Mouse (Mus musculus): Measurements from ENCODE around the gene Mcrip2.

The Mcrip2 gene

GRCm38 (mm10) chr17:25868601-25869191 is at the start of gene Mcrip2:
Mcrip2 (minus strand) TSS chr17:25868764.
- no peak for DNase-seq (ENCODE audit: low read depth)

- DNase-seq (ENCODE audit: low read depth), result no peak
Observed at GRCm38 (mm10) chr17:25918037-25918750, 49.6 kb upstream of the Mcrip2 start.

- no peak for DNase-seq (ENCODE audit: low read depth)
Observed at GRCm38 (mm10) chr17:25916931-25917647, 48.5 kb upstream of the Mcrip2 start.

GRCm38 (mm10) chr17:25914295-25914694 is 45.7 kb upstream of the Mcrip2 start:
- no peak for DNase-seq (ENCODE audit: low read depth)

GRCm38 (mm10) chr17:25913877-25914275 is 45.3 kb upstream of the Mcrip2 start:
- no peak for DNase-seq (ENCODE audit: low read depth)

- no peak for DNase-seq (ENCODE audit: low read depth)
Observed at GRCm38 (mm10) chr17:25913186-25913876, 44.8 kb upstream of the Mcrip2 start.

- no peak for DNase-seq (ENCODE audit: low read depth)
Observed at GRCm38 (mm10) chr17:25911816-25912215, 43.3 kb upstream of the Mcrip2 start.

- no peak for DNase-seq (ENCODE audit: low read depth)
Observed at GRCm38 (mm10) chr17:25907640-25908039, 39.1 kb upstream of the Mcrip2 start.

- DNase-seq (ENCODE audit: low read depth), result no peak
Observed at GRCm38 (mm10) chr17:25903061-25903460, 34.5 kb upstream of the Mcrip2 start.

GRCm38 (mm10) chr17:25900193-25900592 is 31.6 kb upstream of the Mcrip2 start:
- no peak for DNase-seq (ENCODE audit: low read depth)

GRCm38 (mm10) chr17:25895891-25896290 is 27.3 kb upstream of the Mcrip2 start:
- no peak for DNase-seq (ENCODE audit: low read depth)

- no peak for DNase-seq (ENCODE audit: low read depth)
Observed at GRCm38 (mm10) chr17:25895415-25895814, 26.9 kb upstream of the Mcrip2 start.

- no peak for DNase-seq (ENCODE audit: low read depth)
Observed at GRCm38 (mm10) chr17:25893975-25894617, 25.5 kb upstream of the Mcrip2 start.

- DNase-seq (ENCODE audit: low read depth), result no peak
Observed at GRCm38 (mm10) chr17:25888837-25889236, 20.3 kb upstream of the Mcrip2 start.

- no peak for DNase-seq (ENCODE audit: low read depth)
Observed at GRCm38 (mm10) chr17:25887467-25887866, 18.9 kb upstream of the Mcrip2 start.

GRCm38 (mm10) chr17:25886806-25887205 is 18.2 kb upstream of the Mcrip2 start:
- no peak for DNase-seq (ENCODE audit: low read depth)

GRCm38 (mm10) chr17:25885636-25886035 is 17.1 kb upstream of the Mcrip2 start:
- DNase-seq (ENCODE audit: low read depth), result no peak

- DNase-seq (ENCODE audit: low read depth), result no peak
Observed at GRCm38 (mm10) chr17:25883824-25884223, 15.3 kb upstream of the Mcrip2 start.

- no peak for DNase-seq (ENCODE audit: low read depth)
Observed at GRCm38 (mm10) chr17:25883268-25883667, 14.7 kb upstream of the Mcrip2 start.

GRCm38 (mm10) chr17:25882306-25882705 is 13.7 kb upstream of the Mcrip2 start:
- no peak for DNase-seq (ENCODE audit: low read depth)

- no peak for DNase-seq (ENCODE audit: low read depth)
Observed at GRCm38 (mm10) chr17:25881691-25882090, 13.1 kb upstream of the Mcrip2 start.

All from c-Kit-positive CD71-positive TER-119-negative erythroid progenitor cells, embryonic 14.5 days (primary cell).